Mouse (Mus musculus): ENCODE data around the gene Msh2.
A peak's percentile ranks its signal among the peaks of the same experiment; 100 is the strongest.

The Msh2 gene

GRCm38 (mm10) chr17:87698996-87699765, 27.1 kb downstream of the Msh2 start:
- DNase-seq (ENCODE audit: low read depth, low spot score), result no peak

- DNase-seq (ENCODE audit: low read depth, low spot score), result no peak
Measured at GRCm38 (mm10) chr17:87700101-87700500, 28.0 kb downstream of the Msh2 start.

GRCm38 (mm10) chr17:87724727-87725126, 52.6 kb downstream of the Msh2 start:
- DNase-seq (ENCODE audit: low read depth, low spot score), result no peak

GRCm38 (mm10) chr17:87726489-87727356, 54.6 kb downstream of the Msh2 start:
- DNase-seq (ENCODE audit: low read depth, low spot score), result no peak

GRCm38 (mm10) chr17:87731962-87732361, 59.8 kb downstream of the Msh2 start:
- no peak for DNase-seq (ENCODE audit: low read depth, low spot score)

- no peak for DNase-seq (ENCODE audit: low read depth, low spot score)
Measured at GRCm38 (mm10) chr17:87734471-87734870, 62.3 kb downstream of the Msh2 start.

GRCm38 (mm10) chr17:87737144-87737543, 65.0 kb downstream of the Msh2 start:
- no peak for DNase-seq (ENCODE audit: low read depth, low spot score)

- DNase-seq (ENCODE audit: low read depth, low spot score), result no peak
Measured at GRCm38 (mm10) chr17:87739835-87740234, 67.7 kb downstream of the Msh2 start.

- no peak for DNase-seq (ENCODE audit: low read depth, low spot score)
Measured at GRCm38 (mm10) chr17:87744985-87745925, 73.1 kb downstream of the Msh2 start.

GRCm38 (mm10) chr17:87745926-87746888, 74.1 kb downstream of the Msh2 start:
- DNase-seq (ENCODE audit: low read depth, low spot score), result peak; percentile 43

GRCm38 (mm10) chr17:87760315-87760714, 88.2 kb downstream of the Msh2 start:
- DNase-seq (ENCODE audit: low read depth, low spot score), result no peak

GRCm38 (mm10) chr17:87763146-87763545, 91.0 kb downstream of the Msh2 start:
- DNase-seq (ENCODE audit: low read depth, low spot score), result no peak

- DNase-seq (ENCODE audit: low read depth, low spot score), result no peak
Measured at GRCm38 (mm10) chr17:87765031-87765430, 92.9 kb downstream of the Msh2 start.

GRCm38 (mm10) chr17:87766888-87767287, 94.8 kb downstream of the Msh2 start:
- DNase-seq (ENCODE audit: low read depth, low spot score), result no peak

GRCm38 (mm10) chr17:87770766-87771165, 98.6 kb downstream of the Msh2 start:
- no peak for DNase-seq (ENCODE audit: low read depth, low spot score)

GRCm38 (mm10) chr17:87773175-87773574, 101.0 kb downstream of the Msh2 start:
- no peak for DNase-seq (ENCODE audit: low read depth, low spot score)
